In genomic region chr1:131246433-131247395, GRCm38 (mm10) we compare ENCODE assay signal across 8 mouse cellular contexts. TPM values are rescaled to one million over a fixed set of nuclear protein-coding genes. Genes with fewer than 3 reads are reported as not detected.
DNase-seq lines count a peak whose midpoint lies in the region; ATAC-seq and TF ChIP-seq lines count a peak whose summit lies in the region.

No protein-coding gene starts in this region.

- H3K36me3 ChIP-seq in forebrain, embryonic 14.5 days (ENCODE audit: control insufficient read depth, insufficient read depth, low read length) = no peaks in the 10 kb centered on the region
- no peaks in the 10 kb centered on the region for H3K36me3 ChIP-seq in intestine, postnatal 0 days (ENCODE audit: control insufficient read depth, insufficient read depth)
- no peaks in the 10 kb centered on the region for H3K36me3 ChIP-seq in liver, adult 2 months (ENCODE audit: control insufficient read depth, insufficient read depth, low read length)
- no peaks in the 10 kb centered on the region for H3K36me3 ChIP-seq in neural tube, embryonic 11.5 days (ENCODE audit: control insufficient read depth, insufficient read depth, low read length)

- peaks cover 15% of the 10 kb centered on the region for H3K27me3 ChIP-seq in forebrain, embryonic 14.5 days (replicated peaks; ENCODE audit: control insufficient read depth, insufficient read depth, low read length)
- H3K27me3 ChIP-seq in intestine, postnatal 0 days (replicated peaks; ENCODE audit: control insufficient read depth, insufficient read depth, low read length) = peaks cover 45% of the 10 kb centered on the region
- no peaks in the 10 kb centered on the region for H3K27me3 ChIP-seq in liver, adult 2 months (ENCODE audit: control insufficient read depth, insufficient read depth, low read length)
- peaks cover 23% of the 10 kb centered on the region for H3K27me3 ChIP-seq in neural tube, embryonic 11.5 days (ENCODE audit: control insufficient read depth, insufficient read depth, low read length)

- WGBS in forebrain, embryonic 14.5 days = 17% methylated on average over 7 of the region's 7 CpGs
- WGBS in intestine, postnatal 0 days = 8% methylated on average over 7 of the region's 7 CpGs
- WGBS in liver, adult 2 months = 14% methylated on average over 7 of the region's 7 CpGs
- 20% methylated on average over 7 of the region's 7 CpGs for WGBS in neural tube, embryonic 11.5 days

- no peak overlapping the region for H3K9ac ChIP-seq in forebrain, embryonic 14.5 days (ENCODE audit: low read length)
- H3K9ac ChIP-seq in intestine, postnatal 0 days (ENCODE audit: low read depth, low read length) = no peak overlapping the region
- H3K9ac ChIP-seq in liver, adult 2 months (ENCODE audit: low read depth, low read length) = no peak overlapping the region
- H3K9ac ChIP-seq in neural tube, embryonic 11.5 days (ENCODE audit: low read length) = no peak overlapping the region

- H3K4me3 ChIP-seq in forebrain, embryonic 14.5 days (ENCODE audit: low read depth, low read length) = no peak overlapping the region
- H3K4me3 ChIP-seq in intestine, postnatal 0 days (ENCODE audit: low read depth, low read length) = 0 out of 2 replicates have a peak overlapping the region, but pooled peaks have one; percentile 3
- no peak overlapping the region for H3K4me3 ChIP-seq in liver, adult 2 months (ENCODE audit: insufficient read depth, low read depth, low read length)
- no peak overlapping the region for H3K4me3 ChIP-seq in neural tube, embryonic 11.5 days (ENCODE audit: low read depth, low read length)

- TF ChIP-seq POLR2A in liver, adult 2 months (IDR thresholded peaks at IDR 0.05; ENCODE audit: extremely low read depth, insufficient read depth, low read length) = no peak

- peak; percentile 81 for TF ChIP-seq CTCF in intestine, postnatal 0 days (IDR thresholded peaks at IDR 0.05; ENCODE audit: low read depth)
- TF ChIP-seq CTCF in liver, adult 2 months (IDR thresholded peaks at IDR 0.05; ENCODE audit: low read depth, low read length) = peak; percentile 61

- H3K27ac ChIP-seq in forebrain, embryonic 14.5 days (ENCODE audit: low read depth, low read length) = no peak overlapping the region
- no peak overlapping the region for H3K27ac ChIP-seq in intestine, postnatal 0 days (ENCODE audit: low read depth, low read length)
- no peak overlapping the region for H3K27ac ChIP-seq in liver, adult 2 months (replicated peaks; ENCODE audit: insufficient read depth, low read depth, low read length)
- no peak overlapping the region for H3K27ac ChIP-seq in neural tube, embryonic 11.5 days (ENCODE audit: low read depth, low read length)

- peaks cover 3% of the 10 kb centered on the region; the same call in 1 of the 2 replicates for H3K79me2 ChIP-seq in liver, adult 2 months (ENCODE audit: control insufficient read depth, insufficient read depth, low read length)

- 0 out of 2 replicates have a peak, but pooled peaks have one; percentile 1 for ATAC-seq in forebrain, embryonic 14.5 days
- ATAC-seq in intestine, postnatal 0 days = no peak
- ATAC-seq in neural tube, embryonic 11.5 days (ENCODE audit: insufficient read depth, low FRiP score, low TSS enrichment) = no peak

- peak; percentile 93 for DNase-seq in heart, adult 11 months
- DNase-seq in heart, postnatal 25 days (ENCODE audit: low spot score) = no peak
- DNase-seq in adrenal gland, postnatal 36 days = peak; percentile 55 to 73
- DNase-seq in forebrain, embryonic 14.5 days (ENCODE audit: low spot score) = peak; percentile 61
- peak; percentile 65 for DNase-seq in liver, adult 2 months (ENCODE audit: extremely low read depth, low read depth, low spot score)
- DNase-seq in neural tube, embryonic 11.5 days (ENCODE audit: low spot score) = peak; percentile 18
- no peak for DNase-seq in gastrocnemius, postnatal 25 days

- intact Hi-C loops in heart, postnatal 25 days (cut with DNase I) = loop anchor here (1.0 to 10.0 kb wide), 4 partner anchors 39 to 702 kb away; no protein-coding TSS in a partner anchor

- H3K4me2 ChIP-seq in forebrain, embryonic 14.5 days (ENCODE audit: low read length) = no peak overlapping the region
- peak overlapping the region; percentile 99 for H3K4me2 ChIP-seq in intestine, postnatal 0 days (replicated peaks; ENCODE audit: low read depth)
- no peak overlapping the region for H3K4me2 ChIP-seq in neural tube, embryonic 11.5 days (ENCODE audit: low read depth)

- H3K9me3 ChIP-seq in forebrain, embryonic 14.5 days (replicated peaks; ENCODE audit: control insufficient read depth, low read length) = no peaks in the 10 kb centered on the region
- no peaks in the 10 kb centered on the region for H3K9me3 ChIP-seq in intestine, postnatal 0 days (ENCODE audit: control insufficient read depth)
- no peaks in the 10 kb centered on the region for H3K9me3 ChIP-seq in neural tube, embryonic 11.5 days (ENCODE audit: control insufficient read depth, low read length)

- peaks cover 2% of the 10 kb centered on the region for H3K4me1 ChIP-seq in forebrain, embryonic 14.5 days (ENCODE audit: control insufficient read depth, insufficient read depth, low read length)
- 0 out of 2 replicates have a peak, but pooled peaks cover 6% of the 10 kb centered on the region for H3K4me1 ChIP-seq in intestine, postnatal 0 days (replicated peaks; ENCODE audit: control insufficient read depth, insufficient read depth, low read length)
- peaks cover 20% of the 10 kb centered on the region for H3K4me1 ChIP-seq in liver, adult 2 months (ENCODE audit: control insufficient read depth, insufficient read depth, low read length)
- H3K4me1 ChIP-seq in neural tube, embryonic 11.5 days (ENCODE audit: control insufficient read depth, insufficient read depth, low read length) = no peaks in the 10 kb centered on the region

RNA-seq across cellular contexts. Expression of gene Rassf5, which starts 1.7 kb away (rescaled TPM):
- total RNA-seq in heart, postnatal 25 days (2021) = 1 to 10 TPM; 1.6 to 2.3 TPM
- total RNA-seq in adrenal gland, postnatal 36 days (2021) = 10 to 100 TPM; 13.4 to 14.1 TPM
- polyA plus RNA-seq in forebrain, embryonic 14.5 days (2014; fragmentation: Nextera tagmentation; extraction: Ambion mirVana) = 1.0 and 1.2 TPM in 2 replicates
- 5.8 and 6.4 TPM in 2 replicates for polyA plus RNA-seq in intestine, postnatal 0 days (2015; fragmentation: Nextera tagmentation; extraction: Ambion mirVana)
- 3.4 and 5.6 TPM in 2 replicates for total RNA-seq in liver, adult 2 months (2014; rRNA removed)
- 6.1 and 8.4 TPM in 2 replicates for polyA plus RNA-seq in liver, adult 2 months (2012; rRNA removed)
- polyA plus RNA-seq in neural tube, embryonic 11.5 days (2014; fragmentation: Nextera tagmentation; extraction: Ambion mirVana) = 1.2 and 1.4 TPM in 2 replicates
- under 1 TPM; 0.70 to 0.90 TPM for total RNA-seq in gastrocnemius, postnatal 25 days (2021)

RNA-seq across cellular contexts. Expression of gene Ikbke, which starts 32.7 kb away (rescaled TPM):
- 1 to 10 TPM; 1.4 to 1.7 TPM for total RNA-seq in heart, postnatal 25 days (2021)
- 10 to 100 TPM in 1 of 2 experiments, 1 to 10 TPM in 1; 6.6 to 20.5 TPM for total RNA-seq in adrenal gland, postnatal 36 days (2021)
- polyA plus RNA-seq in forebrain, embryonic 14.5 days (2014; fragmentation: Nextera tagmentation; extraction: Ambion mirVana) = 0.29 and 0.72 TPM in 2 replicates
- 8.3 and 10.3 TPM in 2 replicates for polyA plus RNA-seq in intestine, postnatal 0 days (2015; fragmentation: Nextera tagmentation; extraction: Ambion mirVana)
- 15.6 and 16.6 TPM in 2 replicates for total RNA-seq in liver, adult 2 months (2014; rRNA removed)
- 14.4 and 20.7 TPM in 2 replicates for polyA plus RNA-seq in liver, adult 2 months (2012; rRNA removed)
- polyA plus RNA-seq in neural tube, embryonic 11.5 days (2014; fragmentation: Nextera tagmentation; extraction: Ambion mirVana) = 0.81 and 0.93 TPM in 2 replicates
- 1 to 10 TPM in 1 of 2 experiments, under 1 TPM in 1; 0.95 to 1.9 TPM for total RNA-seq in gastrocnemius, postnatal 25 days (2021)

Comparison
In these comparisons a context has a peak if more than half of its experiments do, and no peak if none do; other contexts are left out.
1. DNase-seq: peak in heart, adult 11 months (single experiment), adrenal gland, postnatal 36 days (2 of 2), forebrain, embryonic 14.5 days (single experiment), liver, adult 2 months (single experiment) and neural tube, embryonic 11.5 days (single experiment); none in heart, postnatal 25 days (single experiment) and gastrocnemius, postnatal 25 days (single experiment).